Mouse (Mus musculus): ENCODE results near the gene Mogat2. TPM values are rescaled to one million over a fixed set of nuclear protein-coding genes. Genes with fewer than 3 reads are reported as not detected.

The Mogat2 gene
- polyA plus RNA-seq, 1 experiment from 2014 or later = 1.3 TPM

- Histone ChIP-seq H3K9me3 (no peaks in the 10 kb centered on the region), H3K27ac (replicated peaks) (no peak overlapping the region), H3K27me3 (replicated peaks) (peaks cover 3% of the 10 kb centered on the region; the same call in 1 of the 2 replicates), H3K4me2 (no peak overlapping the region), H3K4me3 (no peak overlapping the region), H3K36me3 (no peaks in the 10 kb centered on the region), H3K4me1 (no peaks in the 10 kb centered on the region), H3K9ac (no peak overlapping the region)
- no peak for ATAC-seq (ENCODE audit: extremely low read depth, insufficient number of reproducible peaks, low FRiP score, low TSS enrichment)
Observed at GRCm38 (mm10) chr7:99191411-99191810, 47.0 kb downstream of the Mogat2 start.

GRCm38 (mm10) chr7:99189885-99190284 lies 48.5 kb downstream of the Mogat2 start:
- H3K4me2 ChIP-seq = no peak overlapping the region
- H3K4me3 ChIP-seq = no peak overlapping the region
- no peak overlapping the region for H3K27ac ChIP-seq (replicated peaks)
- no peaks in the 10 kb centered on the region for H3K9me3 ChIP-seq
- peaks cover 3% of the 10 kb centered on the region; the same call in 1 of the 2 replicates for H3K27me3 ChIP-seq (replicated peaks)
- H3K4me1 ChIP-seq = no peaks in the 10 kb centered on the region
- 71% methylated on average over 5 of the region's 5 CpGs for WGBS
- H3K9ac ChIP-seq = no peak overlapping the region
- ATAC-seq (ENCODE audit: extremely low read depth, insufficient number of reproducible peaks, low FRiP score, low TSS enrichment) = no peak
- H3K36me3 ChIP-seq = no peaks in the 10 kb centered on the region

GRCm38 (mm10) chr7:99188630-99189029 lies 49.8 kb downstream of the Mogat2 start:
- Histone ChIP-seq H3K36me3 (no peaks in the 10 kb centered on the region), H3K9me3 (no peaks in the 10 kb centered on the region), H3K27me3 (replicated peaks) (peaks cover 11% of the 10 kb centered on the region), H3K9ac (no peak overlapping the region), H3K4me2 (no peak overlapping the region), H3K4me1 (no peaks in the 10 kb centered on the region; the same call in 1 of the 2 replicates), H3K4me3 (no peak overlapping the region), H3K27ac (replicated peaks) (no peak overlapping the region)
- ATAC-seq (ENCODE audit: extremely low read depth, insufficient number of reproducible peaks, low FRiP score, low TSS enrichment) = no peak
- WGBS = 69% methylated on average over 6 of the region's 6 CpGs

- H3K27ac ChIP-seq (replicated peaks) = no peak overlapping the region
- no peak overlapping the region for H3K4me3 ChIP-seq
- no peaks in the 10 kb centered on the region for H3K9me3 ChIP-seq
- no peaks in the 10 kb centered on the region for H3K36me3 ChIP-seq
- H3K27me3 ChIP-seq (replicated peaks) = peaks cover 14% of the 10 kb centered on the region
- no peak overlapping the region for H3K4me2 ChIP-seq
- no peak for ATAC-seq (ENCODE audit: extremely low read depth, insufficient number of reproducible peaks, low FRiP score, low TSS enrichment)
- H3K9ac ChIP-seq = no peak overlapping the region
- 78% methylated on average over 5 of the region's 5 CpGs for WGBS
- H3K4me1 ChIP-seq = peaks cover 6% of the 10 kb centered on the region; the same call in 1 of the 2 replicates
Observed at GRCm38 (mm10) chr7:99187451-99187850, 51.0 kb downstream of the Mogat2 start.

- no peak overlapping the region for H3K4me3 ChIP-seq
- H3K4me1 ChIP-seq = peaks cover 11% of the 10 kb centered on the region; the same call in 1 of the 2 replicates
- 77% methylated on average over 3 of the region's 3 CpGs for WGBS
- H3K27ac ChIP-seq (replicated peaks) = no peak overlapping the region
- ATAC-seq (ENCODE audit: extremely low read depth, insufficient number of reproducible peaks, low FRiP score, low TSS enrichment) = no peak
- no peaks in the 10 kb centered on the region for H3K9me3 ChIP-seq
- H3K4me2 ChIP-seq = no peak overlapping the region
- peaks cover 29% of the 10 kb centered on the region for H3K27me3 ChIP-seq (replicated peaks)
- no peaks in the 10 kb centered on the region for H3K36me3 ChIP-seq
- H3K9ac ChIP-seq = no peak overlapping the region
Observed at GRCm38 (mm10) chr7:99185405-99185804, 53.0 kb downstream of the Mogat2 start.

GRCm38 (mm10) chr7:99183751-99184150 lies 54.7 kb downstream of the Mogat2 start:
- Histone ChIP-seq H3K27me3 (replicated peaks) (peaks cover 29% of the 10 kb centered on the region), H3K9me3 (no peaks in the 10 kb centered on the region), H3K4me1 (peaks cover 11% of the 10 kb centered on the region; the same call in 1 of the 2 replicates), H3K27ac (replicated peaks) (no peak overlapping the region), H3K36me3 (no peaks in the 10 kb centered on the region), H3K4me3 (no peak overlapping the region), H3K4me2 (no peak overlapping the region), H3K9ac (no peak overlapping the region)
- 70% methylated on average over 6 of the region's 6 CpGs for WGBS
- no peak for ATAC-seq (ENCODE audit: extremely low read depth, insufficient number of reproducible peaks, low FRiP score, low TSS enrichment)

- Histone ChIP-seq H3K36me3 (no peaks in the 10 kb centered on the region), H3K4me1 (peaks cover 11% of the 10 kb centered on the region; the same call in 1 of the 2 replicates), H3K9me3 (no peaks in the 10 kb centered on the region), H3K27ac (replicated peaks) (peak within 1 kb of the TSS; percentile 68), H3K4me2 (peak within 1 kb of the TSS; percentile 98), H3K27me3 (replicated peaks) (peaks cover 30% of the 10 kb centered on the region), H3K9ac (peak within 1 kb of the TSS; percentile 88), H3K4me3 (peak within 1 kb of the TSS; percentile 72)
- peak; percentile 82 for ATAC-seq (ENCODE audit: extremely low read depth, insufficient number of reproducible peaks, low FRiP score, low TSS enrichment)
- under 1% methylated on average over 63 of the region's 63 CpGs for WGBS
Observed at GRCm38 (mm10) chr7:99182432-99183172, 55.8 kb downstream of the Mogat2 start, which contains the start of gene Dgat2. TSS of gene Dgat2 (minus strand) at chr7:99182719.

GRCm38 (mm10) chr7:99181619-99182431 lies 56.6 kb downstream of the Mogat2 start:
- WGBS = 21% methylated on average over 14 of the region's 14 CpGs
- 0 out of 2 replicates have a peak, but pooled peaks have one; percentile 10 for ATAC-seq (ENCODE audit: extremely low read depth, insufficient number of reproducible peaks, low FRiP score, low TSS enrichment)

GRCm38 (mm10) chr7:99180162-99180561 lies 58.3 kb downstream of the Mogat2 start:
- 70% methylated on average over 1 of the region's 1 CpGs for whole genome bisulfite sequencing
- Histone ChIP-seq H3K27me3 (replicated peaks) (peaks cover 34% of the 10 kb centered on the region), H3K4me2 (no peak overlapping the region), H3K9me3 (no peaks in the 10 kb centered on the region), H3K4me3 (no peak overlapping the region), H3K9ac (no peak overlapping the region), H3K4me1 (peaks cover 23% of the 10 kb centered on the region), H3K36me3 (no peaks in the 10 kb centered on the region), H3K27ac (replicated peaks) (no peak overlapping the region)
- ATAC-seq (ENCODE audit: extremely low read depth, insufficient number of reproducible peaks, low FRiP score, low TSS enrichment) = no peak

More at GRCm38 (mm10) chr7:99181619-99182431, 56.6 kb downstream of the Mogat2 start:
- Histone ChIP-seq H3K9me3 (no peaks in the 10 kb centered on the region), H3K36me3 (no peaks in the 10 kb centered on the region), H3K4me2 (peak overlapping the region; percentile 98), H3K27me3 (replicated peaks) (peaks cover 34% of the 10 kb centered on the region), H3K27ac (replicated peaks) (no peak overlapping the region), H3K4me1 (peaks cover 11% of the 10 kb centered on the region; the same call in 1 of the 2 replicates), H3K9ac (peak overlapping the region; percentile 88), H3K4me3 (peak overlapping the region; percentile 72)

- Histone ChIP-seq H3K36me3 (no peaks in the 10 kb centered on the region), H3K9me3 (no peaks in the 10 kb centered on the region), H3K4me1 (peaks cover 23% of the 10 kb centered on the region), H3K27ac (replicated peaks) (no peak overlapping the region), H3K9ac (no peak overlapping the region), H3K4me2 (no peak overlapping the region), H3K4me3 (no peak overlapping the region), H3K27me3 (replicated peaks) (peaks cover 32% of the 10 kb centered on the region)
- ATAC-seq (ENCODE audit: extremely low read depth, insufficient number of reproducible peaks, low FRiP score, low TSS enrichment) = no peak
- 83% methylated on average over 9 of the region's 9 CpGs for WGBS
Observed at GRCm38 (mm10) chr7:99179271-99179670, 59.1 kb downstream of the Mogat2 start.

- no peak for ATAC-seq (ENCODE audit: extremely low read depth, insufficient number of reproducible peaks, low FRiP score, low TSS enrichment)
- no peaks in the 10 kb centered on the region for H3K36me3 ChIP-seq
- no peak overlapping the region for H3K9ac ChIP-seq
- peaks cover 23% of the 10 kb centered on the region for H3K27me3 ChIP-seq (replicated peaks)
- H3K4me2 ChIP-seq = no peak overlapping the region
- H3K4me3 ChIP-seq = no peak overlapping the region
- no peaks in the 10 kb centered on the region for H3K9me3 ChIP-seq
- no peak overlapping the region for H3K27ac ChIP-seq (replicated peaks)
- peaks cover 33% of the 10 kb centered on the region for H3K4me1 ChIP-seq
- WGBS = 89% methylated on average over 5 of the region's 5 CpGs
Observed at GRCm38 (mm10) chr7:99177386-99177785, 61.0 kb downstream of the Mogat2 start.
